Mouse (Mus musculus): Measurements from ENCODE around the gene Nav1. TPM values are rescaled to one million over a fixed set of nuclear protein-coding genes. Genes with fewer than 3 reads are reported as not detected.
A peak's percentile ranks its signal among the peaks of the same experiment; 100 is the strongest.

The Nav1 gene
- total and polyA plus RNA-seq, 2 experiments from 2014 or later = 39.9 to 90.0 TPM

DNA sequence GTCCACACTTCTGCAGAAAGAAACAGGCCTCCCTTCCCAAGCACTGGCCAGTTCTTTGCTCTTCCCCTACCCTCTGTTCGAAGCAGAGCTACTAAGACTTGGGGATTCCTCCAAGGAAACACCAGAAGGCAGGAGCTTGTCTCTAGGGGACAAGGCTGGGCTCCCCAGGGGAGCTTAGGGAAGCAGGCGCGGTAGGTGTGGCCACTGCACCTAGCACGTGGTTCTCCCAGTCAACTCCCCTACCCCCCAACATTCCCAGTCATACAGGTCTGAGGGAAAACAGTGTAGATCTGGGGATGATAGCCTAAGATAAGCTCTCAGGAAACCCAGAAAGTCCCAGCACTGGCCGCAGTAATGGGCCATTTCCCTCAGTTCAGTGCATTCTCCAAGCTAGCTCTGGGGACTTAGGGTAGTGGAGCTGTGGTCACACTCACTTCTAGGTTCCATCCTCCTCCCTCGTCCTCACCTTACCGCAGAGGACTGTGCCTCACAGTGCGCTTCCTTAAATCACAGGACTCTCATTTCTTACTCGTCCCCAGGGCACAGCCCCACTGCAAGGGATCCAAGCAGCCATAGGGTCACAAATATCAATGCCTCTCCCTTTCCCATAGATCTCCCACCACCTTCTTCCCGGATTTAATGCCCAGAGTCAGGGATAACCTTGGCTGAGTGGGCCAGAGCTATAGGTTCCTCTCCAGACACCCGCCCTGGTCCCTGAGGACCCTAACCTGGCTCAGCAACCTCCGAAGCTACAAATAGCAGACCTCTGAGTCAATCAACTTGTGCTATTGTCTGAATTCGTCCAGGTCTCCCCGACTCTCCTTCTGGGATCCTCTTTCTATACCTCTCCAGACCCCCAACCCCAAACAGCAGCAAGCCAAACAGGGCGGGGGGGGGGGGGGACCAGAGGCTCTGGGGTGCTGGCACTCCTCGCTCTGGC, 97.7 kb downstream of the Nav1 start:
- H3K4me2 ChIP-seq (ENCODE audit: low read depth, low read length) = peak overlapping the region; percentile 86
- H3K4me3 ChIP-seq (ENCODE audit: low read length) = peak overlapping the region; percentile 45
- no peak for TF ChIP-seq CTCF (IDR thresholded peaks at IDR 0.05; ENCODE audit: low read depth)
- no peak for DNase-seq (ENCODE audit: low spot score)
- WGBS = 26% methylated on average over 15 of the region's 16 CpGs
- no peaks in the 10 kb centered on the region for H3K27me3 ChIP-seq (ENCODE audit: insufficient read depth, low read length)
- H3K9ac ChIP-seq (replicated peaks; ENCODE audit: low read length) = peak overlapping the region; percentile 58
- no peaks in the 10 kb centered on the region for H3K36me3 ChIP-seq (ENCODE audit: insufficient read depth, low read length)
- peaks cover 30% of the 10 kb centered on the region for H3K4me1 ChIP-seq (ENCODE audit: insufficient read depth, low read length)
- H3K27ac ChIP-seq = no peak overlapping the region
- H3K9me3 ChIP-seq (ENCODE audit: low read length) = no peaks in the 10 kb centered on the region
- peak; percentile 18 for ATAC-seq

DNA sequence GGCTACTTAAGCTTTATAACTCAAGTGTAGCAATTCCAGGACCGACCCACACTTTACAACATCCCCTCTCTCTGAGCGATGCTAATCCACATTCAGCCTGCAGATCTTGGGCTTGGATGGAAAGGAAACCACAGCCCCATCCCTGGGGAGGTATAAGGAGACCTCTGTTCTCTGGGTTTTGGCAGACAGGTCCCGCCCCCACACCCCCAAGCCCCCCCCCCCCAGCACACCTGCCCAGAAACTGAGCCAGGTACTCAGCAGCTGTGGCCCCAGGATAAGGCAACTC, 98.8 kb downstream of the Nav1 start:
- no peak for TF ChIP-seq CTCF (IDR thresholded peaks at IDR 0.05; ENCODE audit: low read depth)
- Histone ChIP-seq H3K27ac (no peak overlapping the region), H3K9ac (replicated peaks; ENCODE audit: low read length) (no peak overlapping the region), H3K4me3 (ENCODE audit: low read length) (no peak overlapping the region), H3K36me3 (ENCODE audit: insufficient read depth, low read length) (no peaks in the 10 kb centered on the region), H3K27me3 (ENCODE audit: insufficient read depth, low read length) (no peaks in the 10 kb centered on the region), H3K4me1 (ENCODE audit: insufficient read depth, low read length) (peaks cover 24% of the 10 kb centered on the region), H3K9me3 (ENCODE audit: low read length) (no peaks in the 10 kb centered on the region), H3K4me2 (ENCODE audit: low read depth, low read length) (peak overlapping the region; percentile 86; the same call in 1 of the 2 replicates)
- WGBS = 26% methylated on average over 3 of the region's 3 CpGs
- DNase-seq (ENCODE audit: low spot score) (no peak), ATAC-seq (no peak)

DNA sequence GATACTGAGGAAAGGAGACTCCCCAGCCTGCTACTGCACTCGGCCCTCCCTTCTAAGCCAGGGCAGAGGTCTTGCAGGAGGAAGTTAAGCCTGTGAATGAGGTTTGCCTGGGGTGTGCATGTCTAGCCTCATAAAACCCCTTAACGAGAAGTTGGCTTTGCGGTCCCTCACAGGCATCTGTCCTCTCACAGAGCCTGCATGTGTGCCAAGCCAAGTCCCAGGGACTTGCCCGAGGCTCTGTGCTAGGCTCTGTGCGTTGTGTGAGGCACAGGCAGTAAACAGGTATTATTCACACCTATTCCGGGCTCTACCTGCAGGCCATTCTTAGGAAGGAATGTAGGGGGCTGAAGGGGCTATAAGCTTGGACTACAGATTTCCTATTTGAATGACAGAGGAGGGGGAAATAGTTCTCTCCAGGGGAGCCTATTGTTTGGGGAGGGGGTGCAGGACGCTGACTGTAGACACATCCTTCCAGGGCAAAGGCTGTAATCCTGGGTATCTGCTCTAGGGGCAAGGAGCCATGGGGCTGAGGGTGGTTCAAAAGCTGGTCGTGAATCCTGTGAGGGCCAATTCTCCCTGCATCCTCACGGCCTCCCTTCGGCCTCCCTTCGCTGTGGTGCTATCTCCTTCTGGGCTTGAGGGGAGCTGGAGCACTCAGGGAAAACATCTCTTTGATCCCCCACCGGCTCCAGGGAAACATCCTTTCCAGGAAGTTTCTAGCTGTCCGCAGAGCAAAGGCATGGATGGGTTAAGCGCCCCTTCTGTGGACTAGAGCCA, 99.3 kb downstream of the Nav1 start:
- no peak for TF ChIP-seq CTCF (IDR thresholded peaks at IDR 0.05; ENCODE audit: low read depth)
- 36% methylated on average over 14 of the region's 14 CpGs for WGBS
- ATAC-seq (no peak), DNase-seq (ENCODE audit: low spot score) (no peak)
- H3K36me3 ChIP-seq (ENCODE audit: insufficient read depth, low read length) = no peaks in the 10 kb centered on the region
- no peak overlapping the region for H3K9ac ChIP-seq (replicated peaks; ENCODE audit: low read length)
- no peaks in the 10 kb centered on the region for H3K27me3 ChIP-seq (ENCODE audit: insufficient read depth, low read length)
- no peaks in the 10 kb centered on the region for H3K9me3 ChIP-seq (ENCODE audit: low read length)
- peak overlapping the region; percentile 86; the same call in 1 of the 2 replicates for H3K4me2 ChIP-seq (ENCODE audit: low read depth, low read length)
- peaks cover 21% of the 10 kb centered on the region for H3K4me1 ChIP-seq (ENCODE audit: insufficient read depth, low read length)
- H3K27ac ChIP-seq = no peak overlapping the region
- H3K4me3 ChIP-seq (ENCODE audit: low read length) = no peak overlapping the region

DNA sequence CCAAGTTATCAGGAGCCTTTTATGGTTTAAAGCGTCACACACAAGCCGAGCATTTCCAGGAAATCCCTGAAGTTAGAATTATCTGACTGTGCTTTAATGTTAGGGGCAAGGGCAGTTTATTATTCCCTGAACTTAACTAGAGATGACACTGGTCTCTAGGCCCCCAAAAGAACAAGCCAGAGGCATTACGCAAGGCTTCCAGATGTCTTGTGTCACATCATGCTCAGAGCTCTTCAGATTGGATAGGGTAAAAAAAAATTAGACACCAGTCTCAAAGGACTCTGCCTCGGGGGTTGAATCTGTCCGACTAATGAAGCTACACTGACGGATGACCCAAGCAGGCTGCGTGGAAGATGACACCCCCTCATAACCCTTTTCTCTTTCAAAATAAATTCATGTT, 101.6 kb downstream of the Nav1 start:
- Histone ChIP-seq H3K4me2 (ENCODE audit: low read depth, low read length) (no peak overlapping the region), H3K9ac (replicated peaks; ENCODE audit: low read length) (no peak overlapping the region), H3K36me3 (ENCODE audit: insufficient read depth, low read length) (no peaks in the 10 kb centered on the region), H3K9me3 (ENCODE audit: low read length) (no peaks in the 10 kb centered on the region), H3K27me3 (ENCODE audit: insufficient read depth, low read length) (no peaks in the 10 kb centered on the region), H3K4me1 (ENCODE audit: insufficient read depth, low read length) (peaks cover 11% of the 10 kb centered on the region), H3K4me3 (ENCODE audit: low read length) (no peak overlapping the region), H3K27ac (no peak overlapping the region)
- WGBS = 60% methylated on average over 7 of the region's 7 CpGs
- ATAC-seq (no peak), DNase-seq (ENCODE audit: low spot score) (no peak)
- no peak for TF ChIP-seq CTCF (IDR thresholded peaks at IDR 0.05; ENCODE audit: low read depth)

DNA sequence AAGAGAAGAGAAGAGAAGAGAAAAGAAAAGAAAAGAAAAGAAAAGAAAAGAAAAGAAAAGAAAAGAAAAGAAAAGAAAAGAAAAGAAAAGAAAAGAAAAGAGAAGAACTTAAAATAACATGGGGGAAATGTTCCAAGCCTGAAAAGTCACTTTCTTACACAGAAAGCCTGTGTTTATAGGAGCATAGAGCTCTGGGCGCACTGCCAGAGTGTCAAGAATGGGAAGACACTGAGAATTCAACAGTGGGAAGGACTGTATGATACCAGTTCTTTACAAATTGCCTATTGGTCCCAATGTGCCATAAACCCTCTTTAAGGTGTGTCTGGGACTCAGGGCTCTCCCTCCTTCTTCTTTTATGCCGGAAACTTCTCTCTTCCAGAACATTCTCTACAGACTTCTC, 103.7 kb downstream of the Nav1 start:
- Histone ChIP-seq H3K4me3 (ENCODE audit: low read length) (no peak overlapping the region), H3K27ac (no peak overlapping the region), H3K4me2 (ENCODE audit: low read depth, low read length) (no peak overlapping the region), H3K36me3 (ENCODE audit: insufficient read depth, low read length) (no peaks in the 10 kb centered on the region), H3K9ac (replicated peaks; ENCODE audit: low read length) (no peak overlapping the region), H3K27me3 (ENCODE audit: insufficient read depth, low read length) (no peaks in the 10 kb centered on the region), H3K4me1 (ENCODE audit: insufficient read depth, low read length) (peaks cover 10% of the 10 kb centered on the region), H3K9me3 (ENCODE audit: low read length) (no peaks in the 10 kb centered on the region)
- peak; percentile 57 for DNase-seq (ENCODE audit: low spot score)
- no peak for TF ChIP-seq CTCF (IDR thresholded peaks at IDR 0.05; ENCODE audit: low read depth)
- WGBS = 84% methylated on average over 2 of the region's 2 CpGs
- ATAC-seq = no peak

DNA sequence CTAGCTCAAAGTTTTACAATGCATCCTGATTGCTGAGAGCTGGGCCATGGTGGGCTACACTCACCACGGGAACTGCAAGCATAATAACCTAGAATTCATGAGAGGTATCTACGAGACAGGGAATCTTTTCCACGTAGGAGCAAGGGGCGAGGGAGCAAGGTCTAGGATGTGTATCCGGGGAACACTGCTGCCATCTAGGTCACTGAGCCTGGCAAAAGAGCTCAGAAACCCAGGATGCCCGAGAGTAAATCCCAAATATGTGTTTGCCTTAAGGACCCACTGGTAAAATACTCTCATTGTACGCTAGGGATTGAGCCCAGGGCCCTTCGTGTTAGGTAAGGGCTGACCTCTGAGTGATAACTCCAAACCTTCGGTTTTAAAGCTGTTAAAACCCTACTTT, 104.3 kb downstream of the Nav1 start:
- no peak for TF ChIP-seq CTCF (IDR thresholded peaks at IDR 0.05; ENCODE audit: low read depth)
- Histone ChIP-seq H3K4me3 (ENCODE audit: low read length) (no peak overlapping the region), H3K4me2 (ENCODE audit: low read depth, low read length) (no peak overlapping the region), H3K9ac (replicated peaks; ENCODE audit: low read length) (no peak overlapping the region), H3K4me1 (ENCODE audit: insufficient read depth, low read length) (peaks cover 5% of the 10 kb centered on the region), H3K36me3 (ENCODE audit: insufficient read depth, low read length) (no peaks in the 10 kb centered on the region), H3K27ac (no peak overlapping the region), H3K9me3 (ENCODE audit: low read length) (no peaks in the 10 kb centered on the region), H3K27me3 (ENCODE audit: insufficient read depth, low read length) (no peaks in the 10 kb centered on the region)
- DNase-seq (ENCODE audit: low spot score) (no peak), ATAC-seq (no peak)
- WGBS = 72% methylated on average over 9 of the region's 9 CpGs
